Mouse (Mus musculus): ENCODE results near the gene Crtc3.

The Crtc3 gene

GRCm38 (mm10) chr7:80602574-80602973, 86.1 kb downstream of the Crtc3 start:
- DNase-seq (ENCODE audit: low spot score in 2 of 2): peak; percentile 36 to 37

DNA sequence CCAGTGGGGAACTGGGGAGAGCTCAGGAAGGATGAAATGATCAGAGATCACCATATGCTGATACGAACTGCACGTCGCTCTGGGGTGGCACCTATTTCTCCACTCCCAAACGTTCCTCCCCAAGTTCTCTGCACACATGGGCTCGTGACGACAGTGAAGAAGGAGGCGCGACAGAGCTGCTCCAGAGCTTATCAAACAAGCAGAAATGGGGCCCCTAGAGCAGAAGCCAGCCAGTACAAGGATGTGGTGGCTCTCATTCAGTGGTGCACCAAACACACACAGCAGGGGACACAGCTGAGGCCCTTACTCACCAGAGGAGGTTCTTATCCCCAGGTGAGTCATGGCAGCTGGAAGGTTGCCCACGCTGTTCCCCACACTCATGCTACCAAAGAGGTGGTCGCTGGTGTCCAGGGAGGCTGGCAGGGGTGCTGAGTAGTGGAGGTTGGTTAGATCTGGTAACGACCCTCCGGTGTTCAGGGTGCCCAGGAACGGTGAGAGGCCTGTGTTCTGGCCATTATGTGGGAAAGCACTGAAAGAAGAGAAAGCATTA, 90.2 kb downstream of the Crtc3 start:
- DNase-seq (ENCODE audit: low spot score in 2 of 2): no peak

GRCm38 (mm10) chr7:80597900-80598299, 90.8 kb downstream of the Crtc3 start:
- no peak for DNase-seq (ENCODE audit: low spot score in 2 of 2)

DNA sequence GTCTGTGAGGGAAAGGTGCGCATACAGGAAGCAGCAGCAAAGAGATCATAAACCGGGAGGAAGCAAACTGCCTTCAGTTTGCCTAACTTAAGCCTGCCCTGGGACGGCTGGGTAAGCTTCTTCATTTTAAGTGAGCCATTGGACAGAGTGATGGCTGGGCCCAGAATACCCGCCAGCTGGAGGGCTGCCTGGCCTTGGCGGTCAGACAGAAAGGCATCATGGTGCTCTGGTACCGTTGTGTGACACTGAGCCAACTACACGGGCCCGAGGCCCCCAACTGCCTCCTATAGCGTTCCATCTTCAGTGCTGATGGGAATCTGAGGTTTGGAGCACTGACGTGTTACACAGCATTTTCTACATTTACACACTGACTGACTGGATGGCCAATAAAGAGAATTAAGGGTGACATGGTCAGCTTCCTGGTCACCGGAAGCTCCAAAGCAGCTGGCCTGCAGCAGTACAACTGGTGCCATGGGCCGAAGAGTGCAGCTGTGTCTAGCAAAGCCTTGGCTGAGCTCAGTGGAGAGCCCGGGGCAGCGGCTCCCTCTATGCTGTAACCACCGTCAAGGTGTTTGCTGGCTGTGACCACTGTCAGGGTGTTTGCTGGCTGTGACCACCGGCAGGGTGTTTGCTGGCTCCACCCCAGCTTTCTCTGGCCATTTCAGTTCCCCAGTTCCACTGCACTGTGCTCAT, 99.5 kb downstream of the Crtc3 start:
- DNase-seq (ENCODE audit: low spot score in 2 of 2): no peak

DNA sequence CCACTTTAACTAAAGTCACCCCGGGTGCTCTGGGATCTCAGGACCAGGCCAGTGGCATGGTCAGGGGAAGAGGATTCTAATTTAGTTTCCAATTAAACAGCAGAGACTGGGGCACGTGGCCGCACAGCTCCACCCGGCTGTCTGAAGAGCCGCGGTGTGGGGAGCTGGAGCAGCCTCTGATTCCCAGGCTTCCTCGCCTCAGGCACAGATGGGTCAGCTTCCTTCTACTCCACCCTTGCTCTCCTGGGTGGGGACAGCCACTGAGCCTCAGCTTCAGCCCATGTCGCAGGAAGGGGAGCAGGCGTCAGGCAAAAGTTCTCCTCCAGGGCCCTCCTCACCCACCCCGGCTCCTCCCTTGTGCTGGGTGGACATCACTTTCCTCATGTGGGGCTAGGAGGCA, 101.0 kb downstream of the Crtc3 start:
- DNase-seq (ENCODE audit: low spot score in 2 of 2): no peak

DNA sequence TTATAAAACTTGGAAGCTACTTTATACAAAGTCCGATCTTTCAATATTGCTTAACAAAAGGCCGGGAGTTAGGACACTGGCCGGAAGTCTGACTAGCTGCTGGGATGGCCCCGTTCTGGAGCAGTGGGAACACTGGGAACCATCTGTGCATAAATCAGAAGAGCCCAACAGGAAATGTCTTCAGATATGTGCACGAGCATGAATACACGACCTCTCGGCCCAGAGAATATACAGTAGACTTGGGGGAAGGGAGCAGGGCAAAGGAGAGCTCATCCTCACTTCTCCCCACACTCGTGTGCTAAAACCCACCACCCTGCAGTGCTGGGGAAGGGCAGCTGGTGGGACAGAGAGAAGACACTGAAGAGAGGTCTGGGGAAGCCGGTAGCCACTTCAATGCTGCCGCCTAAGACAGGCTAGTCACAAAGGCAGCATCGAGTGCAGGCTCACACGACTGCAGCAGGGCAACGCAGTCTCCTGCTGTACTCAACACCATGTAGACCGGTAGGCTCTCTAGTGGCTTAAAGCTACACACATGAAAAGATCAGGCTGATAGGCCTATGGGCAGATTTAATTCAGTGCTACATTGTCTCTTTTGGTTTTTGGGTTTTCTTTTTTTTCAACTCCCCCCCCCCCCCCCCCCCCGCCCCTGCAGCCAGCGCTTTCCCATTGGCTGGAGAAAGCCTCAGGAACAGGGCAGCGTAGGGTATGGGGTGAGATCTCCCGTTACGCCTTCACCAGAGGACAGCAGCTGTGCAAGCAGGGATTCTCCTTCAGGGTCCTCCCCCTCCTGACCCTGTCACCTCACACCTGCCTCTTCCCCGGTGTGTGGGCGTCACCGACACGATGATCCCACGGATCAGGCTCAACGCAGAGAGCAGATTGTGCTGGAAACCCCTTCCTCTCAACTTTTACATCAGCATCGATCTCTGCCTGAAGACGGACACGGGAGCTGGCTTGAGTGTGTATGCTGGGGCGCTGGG, 101.7 kb downstream of the Crtc3 start:
- no peak for DNase-seq (ENCODE audit: low spot score in 2 of 2)

DNA sequence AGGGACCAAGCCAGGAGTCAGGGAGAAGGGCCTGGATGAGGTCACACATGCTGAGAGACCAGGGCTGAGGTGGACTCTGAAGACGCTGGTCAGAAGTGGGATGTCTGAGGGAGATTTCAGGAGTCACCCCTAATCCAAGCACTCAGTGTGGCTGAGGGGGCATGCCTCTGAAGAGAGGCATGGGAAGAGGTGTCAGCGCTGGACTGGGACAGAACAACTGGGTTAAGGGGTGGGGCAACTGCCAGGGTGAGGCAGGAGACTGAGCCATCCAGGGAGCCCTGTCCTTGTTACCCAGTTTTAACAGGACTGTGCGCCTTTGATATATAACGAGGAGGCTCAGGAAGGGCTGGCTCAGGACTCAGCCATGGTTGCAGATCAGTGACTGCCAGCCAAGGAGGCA, 102.5 kb downstream of the Crtc3 start:
- no peak for DNase-seq (ENCODE audit: low spot score in 2 of 2)

GRCm38 (mm10) chr7:80585380-80585779, 103.3 kb downstream of the Crtc3 start:
- no peak for DNase-seq (ENCODE audit: low spot score in 2 of 2)

DNA sequence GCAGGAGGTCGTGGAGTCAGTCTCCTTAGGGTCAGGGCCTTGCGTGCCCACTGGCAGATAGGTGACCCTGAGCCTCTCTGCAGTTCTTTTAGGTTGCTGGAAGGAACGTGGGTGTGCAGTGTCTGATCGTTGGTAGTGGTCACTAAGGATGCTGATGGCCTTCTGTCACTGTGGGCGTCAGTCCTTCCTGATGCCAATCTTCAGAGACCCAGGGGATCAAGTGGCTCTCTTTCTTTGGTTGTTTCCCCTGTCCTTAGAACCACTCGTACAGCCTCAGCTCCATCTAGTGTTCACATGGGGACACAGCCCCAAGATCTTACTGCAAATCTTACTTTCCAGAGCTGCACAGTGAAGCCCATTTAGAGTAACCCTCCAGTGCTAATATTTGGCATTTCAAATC, 104.7 kb downstream of the Crtc3 start:
- DNase-seq (ENCODE audit: low spot score in 2 of 2): peak; percentile 64 to 71

DNA sequence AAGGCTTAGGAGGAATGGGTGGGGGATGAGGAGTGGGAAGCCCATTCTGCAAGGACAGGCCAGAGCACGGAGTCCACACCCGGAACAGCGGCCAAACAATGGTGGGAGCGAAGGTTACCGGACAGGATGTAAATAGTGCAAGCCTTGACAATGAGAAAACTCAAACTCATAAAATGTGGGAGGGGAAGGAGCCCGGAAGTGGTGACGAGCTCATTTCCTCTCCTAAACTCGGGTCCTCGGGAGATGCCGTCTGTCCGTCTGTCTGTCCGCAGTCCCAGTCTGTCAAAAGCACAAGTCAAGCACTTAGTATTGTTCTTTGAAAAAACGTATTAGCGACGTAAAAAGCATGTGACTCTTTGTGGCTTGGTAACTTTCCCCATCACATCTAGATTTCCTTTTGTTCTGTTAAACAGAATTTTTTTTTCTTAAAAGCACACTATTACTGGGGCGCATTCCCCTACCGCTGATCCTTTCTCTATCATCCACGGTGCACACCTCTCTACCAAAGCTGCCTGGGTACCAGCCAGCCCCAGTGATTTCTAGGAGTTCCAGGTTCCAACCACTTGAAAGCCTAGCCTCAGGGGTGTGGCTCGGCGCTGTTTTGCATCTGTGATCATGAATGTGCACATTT, 105.7 kb downstream of the Crtc3 start:
- DNase-seq (ENCODE audit: low spot score in 2 of 2): no peak

- DNase-seq (ENCODE audit: low spot score in 2 of 2): peak; percentile 41 to 48
Observed at GRCm38 (mm10) chr7:80580368-80580767, 108.3 kb downstream of the Crtc3 start.

DNA sequence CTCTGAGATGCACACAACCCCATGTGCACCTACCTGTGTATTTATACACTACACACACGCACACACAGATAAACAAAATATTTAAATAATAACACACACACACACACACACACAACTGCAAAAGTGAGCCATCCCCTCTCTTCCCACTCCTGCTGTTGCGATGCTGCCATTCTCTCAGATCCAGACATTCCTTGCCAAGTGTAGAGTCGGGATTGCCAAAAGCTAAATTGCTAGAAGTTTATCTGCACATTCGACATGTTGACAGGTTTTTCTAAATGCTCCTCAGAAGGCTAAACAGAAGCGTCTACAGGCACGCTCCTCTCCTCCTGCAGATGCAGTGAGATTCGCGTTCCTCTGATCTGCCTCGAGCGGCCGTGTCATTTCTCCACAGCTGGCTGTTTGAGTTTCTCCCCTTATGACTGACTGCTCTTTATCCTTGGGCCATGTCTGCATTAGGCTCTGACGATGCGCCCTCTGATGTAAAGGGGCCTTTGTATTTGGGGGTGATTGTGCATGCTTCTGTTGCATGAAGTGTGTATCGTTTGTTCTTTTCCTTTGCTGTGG, 111.2 kb downstream of the Crtc3 start:
- no peak for DNase-seq (ENCODE audit: low spot score in 2 of 2)

- no peak for DNase-seq (ENCODE audit: low spot score in 2 of 2)
Observed at GRCm38 (mm10) chr7:80576626-80577025, 112.1 kb downstream of the Crtc3 start.

- no peak for DNase-seq (ENCODE audit: low spot score in 2 of 2)
Observed at GRCm38 (mm10) chr7:80575750-80576149, 112.9 kb downstream of the Crtc3 start.

DNA sequence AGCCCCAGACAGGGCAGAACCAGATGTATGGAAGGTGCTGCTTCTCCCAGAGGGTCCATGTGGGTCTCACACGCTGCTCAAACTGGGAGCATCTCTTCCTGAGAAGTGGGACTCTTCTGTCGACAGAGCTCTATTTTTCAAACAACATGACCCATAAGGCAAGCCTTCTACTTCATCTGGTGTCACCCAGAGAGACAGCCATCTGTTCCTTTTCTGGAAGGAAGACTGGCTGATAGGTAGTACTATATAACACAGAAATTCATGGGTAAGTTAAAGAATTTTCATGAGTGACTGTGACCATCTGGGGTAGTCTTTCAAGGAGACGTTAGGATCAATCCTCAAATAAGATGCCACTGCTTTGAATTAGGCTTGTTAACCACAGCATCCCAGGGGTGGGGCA, 115.6 kb downstream of the Crtc3 start:
- no peak for DNase-seq (ENCODE audit: low spot score in 2 of 2)

- no peak for DNase-seq (ENCODE audit: low spot score in 2 of 2)
Observed at GRCm38 (mm10) chr7:80567982-80568381, 120.7 kb downstream of the Crtc3 start.

GRCm38 (mm10) chr7:80561931-80562330, 126.7 kb downstream of the Crtc3 start:
- DNase-seq (ENCODE audit: low spot score in 2 of 2): no peak

DNA sequence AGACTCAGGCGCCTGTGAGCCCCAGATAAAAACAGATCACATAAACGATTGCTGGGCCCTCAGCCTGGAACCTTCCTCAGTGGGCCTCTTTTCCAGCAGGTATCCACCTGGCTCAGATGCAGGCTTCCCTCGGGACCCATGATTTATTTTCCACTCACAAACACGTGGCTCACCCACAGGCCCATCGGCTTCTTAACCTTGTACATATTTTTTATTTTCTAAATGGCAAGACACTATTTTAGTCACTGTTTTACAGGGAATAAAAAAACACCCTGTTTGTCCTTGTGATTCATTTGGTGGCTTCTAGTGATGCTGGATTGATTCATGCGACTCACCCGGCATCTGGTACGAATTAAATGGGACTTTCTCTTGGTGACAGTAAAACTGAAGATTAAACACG, 127.4 kb downstream of the Crtc3 start:
- no peak for DNase-seq (ENCODE audit: low spot score in 2 of 2)

- DNase-seq (ENCODE audit: low spot score in 2 of 2): no peak
Observed at GRCm38 (mm10) chr7:80558572-80558971, 130.1 kb downstream of the Crtc3 start.

- DNase-seq (ENCODE audit: low spot score in 2 of 2): no peak
Observed at GRCm38 (mm10) chr7:80558101-80558500, 130.6 kb downstream of the Crtc3 start.

DNA sequence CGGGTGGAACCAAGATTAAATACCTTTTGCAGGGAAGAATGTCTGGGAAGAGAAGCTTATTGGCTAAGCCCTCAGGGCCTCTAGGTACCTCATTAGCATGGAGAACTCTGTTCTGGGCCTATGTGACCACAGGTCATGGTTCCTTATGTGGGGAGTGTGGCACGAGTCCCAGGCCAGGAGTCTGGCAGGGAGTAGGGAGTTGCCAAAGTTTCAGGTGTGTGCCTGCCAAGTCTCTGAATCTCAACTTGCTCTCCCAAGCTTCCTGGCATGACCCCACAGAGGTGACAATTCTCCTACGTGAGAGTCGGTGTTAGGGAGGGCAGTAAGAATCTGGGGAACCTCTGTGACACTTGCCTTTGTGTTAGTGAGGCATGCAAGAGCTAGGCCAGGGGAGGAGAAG, 131.5 kb downstream of the Crtc3 start:
- no peak for DNase-seq (ENCODE audit: low spot score in 2 of 2)

DNA sequence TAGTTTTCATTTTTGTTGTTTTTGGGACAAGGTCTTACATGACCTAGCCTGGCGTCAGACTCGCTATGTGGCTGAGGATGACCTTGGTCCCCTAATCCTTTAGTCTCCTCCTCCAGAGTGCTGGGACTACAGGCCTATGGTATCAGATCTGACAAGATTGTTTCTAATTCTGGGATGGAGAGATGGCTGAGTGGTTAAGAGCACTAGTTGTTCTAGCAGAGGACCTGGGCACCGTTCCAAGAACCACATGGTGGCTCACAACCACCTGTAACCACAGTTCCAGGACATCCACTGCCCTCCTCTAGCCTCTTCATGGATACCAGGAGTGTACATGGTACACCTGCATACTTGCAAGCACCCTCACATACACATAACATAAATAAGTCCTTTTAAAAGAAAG, 132.5 kb downstream of the Crtc3 start:
- no peak for DNase-seq (ENCODE audit: low spot score in 2 of 2)

Measured in right cerebral cortex, adult 2 months (tissue).